Mouse (Mus musculus) 3134 (cell line): ENCODE measurements around the gene Vmn1r124.
"Not testable (repeated sequence)": the region's sequence is repeated elsewhere in the genome, so short reads cannot be mapped to it uniquely, and the experiment has no call there.

Source experiments
- DNase-seq: peaks from one replicate; pipeline ENCODE4 v3.0.0-alpha.2; 2011; ENCODE audit warnings: low spot score; ENCODE audit not compliant: insufficient read length; ENCODE audit errors: extremely low read depth

The Vmn1r124 gene

GRCm38 (mm10) chr7:21260517-21260916 lies at the start of gene Vmn1r124:
Vmn1r124 (minus strand) TSS chr7:21260617.
- not testable (repeated sequence) for DNase-seq

GRCm38 (mm10) chr7:21301367-21301766 lies 41.0 kb upstream of the Vmn1r124 start, which contains the start of gene Vmn1r126:
Vmn1r126 (minus strand) TSS chr7:21301467.
- DNase-seq = not testable (repeated sequence)

- not testable (repeated sequence) for DNase-seq
These were observed 11.5 kb upstream of the Vmn1r124 start, which contains the start of gene Vmn1r125 for GRCm38 (mm10) chr7:21271879-21272278. Vmn1r125 (plus strand) TSS chr7:21272179.
